Mouse (Mus musculus) limb, embryonic 14.5 days (tissue): Measurements from ENCODE around the gene Gm20388. TPM values are rescaled to one million over a fixed set of nuclear protein-coding genes. Genes with fewer than 3 reads are reported as not detected.
A peak's percentile ranks its signal among the peaks of the same experiment; 100 is the strongest.

Source experiments
- ATAC-seq: fragments of 200-750 bp; cut with Nextera tagmentation; 2 replicates; pipeline ENCODE4 v1.8.0; 2017; ENCODE audit warnings: low read depth, moderate number of reproducible peaks, moderate TSS enrichment; ENCODE audit not compliant: low FRiP score
- DNase-seq: peaks from one replicate; pipeline ENCODE4 v3.0.0-alpha.2; 2015; ENCODE audit warnings: low spot score
- H3K27ac ChIP-seq: fragments of 300-500 bp; sonication (generic); replicated peaks from 2 replicates; pipeline ENCODE4 v1.5.1; 2014; ENCODE audit warnings: low read depth, mild to moderate bottlenecking, low read length, moderate library complexity, mixed read lengths
- H3K27me3 ChIP-seq: fragments of 300-500 bp; sonication (generic); 2 replicates; pipeline ENCODE4 v1.6.1; 2014; ENCODE audit warnings: low read length, mixed read lengths; ENCODE audit not compliant: control insufficient read depth, insufficient read depth
- H3K36me3 ChIP-seq: fragments of 300-500 bp; sonication (generic); 2 replicates; pipeline ENCODE4 v1.6.1; 2014; ENCODE audit warnings: mild to moderate bottlenecking, low read length, moderate library complexity, mixed read lengths; ENCODE audit not compliant: control insufficient read depth, insufficient read depth
- H3K4me1 ChIP-seq: fragments of 300-500 bp; sonication (generic); 2 replicates; pipeline ENCODE4 v1.6.1; 2014; ENCODE audit warnings: antibody characterized with exemption, low read length, mixed read lengths; ENCODE audit not compliant: control insufficient read depth, insufficient read depth
- H3K4me2 ChIP-seq: fragments of 300-500 bp; sonication (generic); replicated peaks from 2 replicates; pipeline ENCODE4 v1.6.1; 2014; ENCODE audit warnings: low read depth, mild to moderate bottlenecking, low read length, moderate library complexity; ENCODE audit not compliant: severe bottlenecking
- H3K4me3 ChIP-seq: fragments of 300-500 bp; sonication (generic); replicated peaks from 2 replicates; pipeline ENCODE4 v1.5.1; 2014; ENCODE audit warnings: low read length
- H3K9ac ChIP-seq: fragments of 300-500 bp; sonication (generic); 2 replicates; pipeline ENCODE4 v1.6.1; 2014; ENCODE audit warnings: mild to moderate bottlenecking, low read depth, low read length, moderate library complexity; ENCODE audit not compliant: severe bottlenecking
- H3K9me3 ChIP-seq: fragments of 300-500 bp; sonication (generic); 2 replicates; pipeline ENCODE4 v1.6.1; 2016; ENCODE audit warnings: low read length; ENCODE audit not compliant: control insufficient read depth
- POLR2A ChIP-seq: fragments of 200-500 bp; IDR thresholded peaks from 2 replicates; pipeline ENCODE4 v1.8.0; 2012; ENCODE audit warnings: inconsistent platforms, mild to moderate bottlenecking, moderate library complexity, borderline replicate concordance; ENCODE audit not compliant: insufficient read depth, insufficient read length; ENCODE audit errors: extremely low read depth
- WGBS: fragments of 180-500 bp; shearing (Covaris S2); extraction: QIAGEN DNeasy Blood & Tissue Kit; methylation state at CpG from one replicate; pipeline ENCODE4 v1.1.7; 2014; 5-methylcytosine and 5-hydroxymethylcytosine counted together
- polyA plus RNA-seq, 2 experiments: library from polyadenylated mRNA; depleted of rRNA in 1 of 2; stranded (reverse) in 1 of 2; unstranded in 1 of 2; fragments of >200 nt; fragmentation: Nextera tagmentation in 1 of 2; extraction: Ambion mirVana in 1 of 2; gene quantifications; 2 replicates each; pipeline versions ENCODE4 v1.2.1 to v1.2.3; 2012 to 2014

The Gm20388 gene
- polyA plus RNA-seq, 2 experiments = 1.9 to 49.9 TPM

DNA sequence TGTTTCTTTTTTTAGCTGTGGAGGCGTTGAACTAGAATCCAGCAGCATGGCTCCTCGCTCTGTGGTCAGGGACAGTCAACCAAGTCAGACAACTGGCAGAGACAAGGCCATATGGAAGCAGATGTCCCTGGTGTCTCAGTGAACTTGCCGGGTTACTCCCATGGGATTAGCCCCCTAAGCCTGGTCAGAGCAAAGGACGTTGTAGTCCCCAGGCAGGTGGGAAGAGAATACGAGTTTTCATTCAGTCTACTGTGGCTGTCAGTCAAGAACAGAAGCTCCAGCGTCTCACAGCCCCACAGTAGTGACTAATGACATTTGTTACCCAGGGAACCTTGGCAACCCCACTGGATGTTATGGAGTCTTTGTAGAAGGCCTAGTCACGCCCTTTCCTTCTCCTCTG is 2835.8 kb downstream of the Gm20388 start:
- H3K4me2 ChIP-seq = no peak overlapping the region
- H3K27ac ChIP-seq = 0 out of 2 replicates have a peak overlapping the region, but pooled peaks have one; percentile 30
- TF ChIP-seq POLR2A = no peak
- ATAC-seq (peak; percentile 67), DNase-seq (peak; percentile 39)
- WGBS = 41% methylated on average over 7 of the region's 7 CpGs
- no peaks in the 10 kb centered on the region for H3K36me3 ChIP-seq
- no peaks in the 10 kb centered on the region for H3K9me3 ChIP-seq
- no peak overlapping the region for H3K4me3 ChIP-seq
- no peak overlapping the region for H3K9ac ChIP-seq
- H3K4me1 ChIP-seq = peaks cover 19% of the 10 kb centered on the region
- H3K27me3 ChIP-seq = no peaks in the 10 kb centered on the region

DNA sequence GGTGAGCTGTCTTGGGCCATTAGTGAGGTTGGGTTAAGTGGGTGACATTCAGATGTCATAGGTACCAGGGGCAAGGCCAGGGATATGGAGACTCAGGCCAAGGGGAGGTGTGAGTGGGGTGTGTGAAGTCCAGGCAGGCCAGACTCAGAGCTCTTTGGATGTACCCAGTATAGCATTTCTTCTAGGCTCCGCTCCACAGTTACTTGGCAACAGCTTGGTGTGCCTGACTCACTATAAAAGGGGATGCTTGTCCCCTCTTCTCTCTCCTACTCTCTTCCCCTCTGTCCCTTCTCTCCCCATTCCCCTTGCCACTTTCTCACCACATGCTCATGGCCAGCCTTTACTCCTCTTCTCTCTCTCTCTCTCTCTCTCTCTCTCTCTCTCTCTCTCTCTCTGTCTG is 2837.2 kb downstream of the Gm20388 start:
- ATAC-seq (no peak), DNase-seq (no peak)
- H3K4me3 ChIP-seq = no peak overlapping the region
- peaks cover 19% of the 10 kb centered on the region for H3K4me1 ChIP-seq
- TF ChIP-seq POLR2A = no peak
- no peak overlapping the region for H3K4me2 ChIP-seq
- WGBS = 100% methylated on average over 1 of the region's 1 CpGs
- no peaks in the 10 kb centered on the region for H3K36me3 ChIP-seq
- no peaks in the 10 kb centered on the region for H3K9me3 ChIP-seq
- no peaks in the 10 kb centered on the region for H3K27me3 ChIP-seq
- no peak overlapping the region for H3K27ac ChIP-seq
- H3K9ac ChIP-seq = no peak overlapping the region

DNA sequence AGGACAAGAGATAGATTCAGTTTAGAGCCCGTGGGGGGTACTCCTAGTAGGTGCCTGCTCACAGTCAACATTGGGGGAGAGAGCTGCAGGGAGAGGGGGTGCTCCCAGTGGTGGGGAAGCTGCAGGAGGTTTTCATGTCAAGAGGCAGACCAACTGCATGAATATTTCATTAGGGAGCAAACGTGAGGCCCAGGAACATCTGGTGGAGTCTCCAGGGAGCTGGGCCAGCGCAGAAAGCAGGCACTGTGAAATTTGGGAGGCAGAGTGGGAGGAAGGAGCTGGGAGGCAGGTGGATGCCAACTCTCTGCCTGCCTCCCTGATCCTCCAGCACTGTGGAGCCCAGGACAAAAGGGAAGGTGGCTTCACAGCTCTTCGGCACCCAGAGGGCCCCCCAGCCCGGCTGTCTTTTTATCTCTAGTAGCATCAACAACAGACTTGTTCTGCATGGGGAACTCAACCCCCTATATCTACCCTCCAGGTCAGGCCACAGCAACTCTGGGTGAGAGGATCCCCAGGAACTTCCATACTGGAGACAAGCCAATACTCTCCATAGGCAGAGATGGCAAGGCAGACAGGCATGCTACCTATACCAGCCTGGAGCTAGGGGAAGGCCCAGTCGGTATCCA is 2838.8 kb downstream of the Gm20388 start:
- Histone ChIP-seq H3K36me3 (no peaks in the 10 kb centered on the region), H3K27ac (no peak overlapping the region), H3K4me2 (no peak overlapping the region), H3K9ac (no peak overlapping the region), H3K4me3 (no peak overlapping the region), H3K27me3 (no peaks in the 10 kb centered on the region), H3K9me3 (no peaks in the 10 kb centered on the region), H3K4me1 (peaks cover 19% of the 10 kb centered on the region)
- no peak for DNase-seq
- ATAC-seq = no peak
- WGBS = 50% methylated on average over 6 of the region's 6 CpGs
- TF ChIP-seq POLR2A = no peak

DNA sequence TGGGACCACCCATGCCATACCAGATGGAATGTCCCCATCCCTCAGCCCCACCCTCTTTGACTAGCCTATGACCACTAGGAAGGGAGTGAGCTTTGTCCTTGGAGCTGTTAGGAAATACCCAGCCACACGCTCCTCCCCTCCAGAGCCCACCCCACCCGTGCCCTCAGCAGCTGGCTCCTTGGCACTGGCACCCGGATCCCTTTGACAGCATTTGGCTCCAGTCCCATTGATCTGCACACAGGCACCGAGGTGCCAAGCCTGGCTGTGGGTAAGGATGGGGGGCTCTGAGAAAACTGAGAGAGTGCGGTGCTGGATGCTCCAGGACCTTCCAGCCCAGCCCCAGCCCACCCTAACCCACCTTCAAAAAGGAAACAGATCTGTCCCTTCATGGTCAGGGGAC is 2840.7 kb downstream of the Gm20388 start:
- H3K4me3 ChIP-seq = no peak overlapping the region
- no peak for ATAC-seq
- H3K9ac ChIP-seq = no peak overlapping the region
- no peaks in the 10 kb centered on the region for H3K27me3 ChIP-seq
- WGBS = 72% methylated on average over 5 of the region's 5 CpGs
- H3K4me1 ChIP-seq = peaks cover 3% of the 10 kb centered on the region
- no peaks in the 10 kb centered on the region for H3K9me3 ChIP-seq
- no peak for DNase-seq
- TF ChIP-seq POLR2A = no peak
- no peak overlapping the region for H3K27ac ChIP-seq
- no peak overlapping the region for H3K4me2 ChIP-seq
- H3K36me3 ChIP-seq = no peaks in the 10 kb centered on the region

DNA sequence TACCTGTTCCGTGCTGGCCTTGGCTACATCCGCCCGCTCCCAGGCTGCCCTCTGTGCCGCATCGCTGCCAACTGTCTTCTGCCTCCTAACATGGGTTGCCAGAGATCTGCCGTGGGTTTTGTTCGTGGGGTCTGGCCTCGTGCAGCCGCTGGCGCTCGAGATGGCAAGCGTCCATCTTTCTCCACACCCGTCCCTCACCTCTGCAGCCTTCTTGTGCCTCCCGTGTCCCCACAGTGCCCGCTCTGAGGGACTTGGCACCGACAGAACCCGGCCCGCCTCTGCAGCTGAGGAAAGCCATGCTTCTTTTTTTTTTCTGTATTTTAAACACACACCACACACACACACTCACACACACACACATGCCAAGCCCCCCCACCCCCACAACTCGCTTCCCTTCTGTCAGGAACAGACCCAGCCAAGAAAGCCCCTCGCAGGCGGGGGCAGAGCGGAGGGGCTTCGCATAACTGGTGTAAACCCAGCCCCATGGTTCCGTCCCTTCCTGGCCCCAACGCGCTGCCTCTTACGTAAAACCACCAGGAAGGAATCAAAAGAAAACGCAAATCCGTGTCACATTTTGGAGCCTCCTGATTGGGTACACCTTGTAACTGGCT is 2841.6 kb downstream of the Gm20388 start:
- ATAC-seq (no peak), DNase-seq (no peak)
- Histone ChIP-seq H3K27me3 (no peaks in the 10 kb centered on the region), H3K4me2 (no peak overlapping the region), H3K27ac (no peak overlapping the region), H3K4me1 (no peaks in the 10 kb centered on the region), H3K36me3 (no peaks in the 10 kb centered on the region), H3K9ac (no peak overlapping the region), H3K9me3 (no peaks in the 10 kb centered on the region), H3K4me3 (no peak overlapping the region)
- WGBS = 79% methylated on average over 28 of the region's 29 CpGs
- no peak for TF ChIP-seq POLR2A

DNA sequence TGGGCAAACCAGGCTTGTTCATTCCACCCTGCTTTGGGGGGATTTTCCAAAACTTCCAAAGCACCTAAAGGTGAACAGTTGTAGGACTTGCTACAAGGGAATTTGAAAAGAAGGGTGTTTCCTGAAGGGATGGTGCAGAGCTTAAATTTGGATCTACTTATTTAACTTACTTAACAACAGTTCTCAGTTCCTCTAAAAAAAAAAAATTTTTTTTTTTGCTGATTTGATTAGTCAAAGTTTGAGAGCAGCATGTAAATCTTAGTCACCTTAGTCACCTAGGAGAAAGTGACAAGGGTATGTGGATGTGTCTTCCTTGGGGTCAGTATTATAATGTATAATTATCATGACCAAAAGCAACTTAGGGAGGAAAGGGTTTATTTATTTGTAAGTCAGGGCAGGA is 2848.0 kb downstream of the Gm20388 start:
- DNase-seq (no peak), ATAC-seq (no peak)
- Histone ChIP-seq H3K27ac (no peak overlapping the region), H3K4me1 (no peaks in the 10 kb centered on the region), H3K27me3 (no peaks in the 10 kb centered on the region), H3K4me2 (no peak overlapping the region), H3K9me3 (no peaks in the 10 kb centered on the region), H3K36me3 (no peaks in the 10 kb centered on the region), H3K9ac (no peak overlapping the region), H3K4me3 (no peak overlapping the region)
- TF ChIP-seq POLR2A = no peak
